Mouse (Mus musculus): ENCODE data around the gene Vamp5. TPM values are rescaled to one million over a fixed set of nuclear protein-coding genes. Genes with fewer than 3 reads are reported as not detected.
A peak's percentile ranks its signal among the peaks of the same experiment; 100 is the strongest.

Gene Vamp5
- polyA plus RNA-seq, 1 experiment from 2014 or later = 21.1 TPM

DNA sequence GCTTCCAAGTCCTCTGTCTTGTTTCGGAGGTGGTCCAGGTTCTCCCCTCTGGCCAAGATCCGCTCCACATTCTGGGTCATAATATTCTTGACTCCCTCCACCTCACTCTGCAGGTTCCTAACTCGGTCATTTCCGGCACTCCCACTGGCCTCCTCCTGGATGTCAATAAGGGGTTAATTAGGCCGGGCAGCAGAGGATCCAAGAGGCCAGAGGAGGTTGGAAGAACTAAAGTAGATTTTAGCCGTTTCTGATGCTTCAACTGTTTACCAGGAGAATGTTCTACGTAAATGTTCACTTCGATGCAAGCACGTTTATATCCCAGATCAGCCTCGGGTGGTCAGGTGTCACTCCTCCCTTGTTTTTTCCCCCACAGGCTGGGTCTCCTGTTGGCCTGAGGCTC, 8.0 kb upstream of the Vamp5 start:
- Histone ChIP-seq H3K4me2 (replicated peaks) (peak overlapping the region; percentile 77), H3K27ac (no peak overlapping the region)

DNA sequence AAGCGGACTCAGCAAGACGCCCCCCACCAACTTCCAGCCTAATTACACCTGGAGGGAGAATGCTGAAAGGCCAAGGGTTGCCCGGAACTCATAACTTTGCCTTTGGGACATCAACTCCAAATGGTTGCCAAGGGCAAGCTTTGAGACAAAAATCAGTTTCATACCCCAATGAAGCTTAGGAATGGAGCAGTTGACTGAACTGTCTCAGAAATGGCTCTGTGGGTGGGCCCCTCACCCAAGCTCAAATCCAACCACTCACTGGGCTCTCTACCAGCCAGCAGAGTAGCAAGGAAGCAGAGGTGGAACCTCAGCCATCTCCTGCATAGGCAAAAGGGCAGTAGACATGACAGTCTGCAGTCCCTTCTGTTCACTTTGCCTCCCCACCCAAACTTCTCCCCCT, 7.5 kb upstream of the Vamp5 start:
- Histone ChIP-seq H3K27me3 (no peaks in the 10 kb centered on the region), H3K4me1 (peaks cover 30% of the 10 kb centered on the region), H3K9ac (no peak overlapping the region), H3K4me3 (no peak overlapping the region), H3K4me2 (replicated peaks) (peak overlapping the region; percentile 77), H3K27ac (no peak overlapping the region), H3K36me3 (peaks cover 31% of the 10 kb centered on the region), H3K9me3 (no peaks in the 10 kb centered on the region)
- ATAC-seq (ENCODE audit: low FRiP score, low read depth) = no peak
- 53% methylated on average over 3 of the region's 3 CpGs for WGBS

More for the DNA sequence above, 8.0 kb upstream of the Vamp5 start:
- Histone ChIP-seq H3K4me3 (peak overlapping the region; percentile 54; the same call in 1 of the 2 replicates), H3K9me3 (no peaks in the 10 kb centered on the region), H3K9ac (no peak overlapping the region), H3K27me3 (no peaks in the 10 kb centered on the region), H3K36me3 (peaks cover 31% of the 10 kb centered on the region), H3K4me1 (peaks cover 30% of the 10 kb centered on the region)
- WGBS = 40% methylated on average over 10 of the region's 10 CpGs
- no peak for ATAC-seq (ENCODE audit: low FRiP score, low read depth)

GRCm38 (mm10) chr6:72386561-72386960, 6.3 kb upstream of the Vamp5 start:
- no peaks in the 10 kb centered on the region for H3K9me3 ChIP-seq
- H3K9ac ChIP-seq = no peak overlapping the region
- no peaks in the 10 kb centered on the region for H3K27me3 ChIP-seq
- H3K4me1 ChIP-seq = peaks cover 30% of the 10 kb centered on the region
- no peak overlapping the region for H3K27ac ChIP-seq
- no peak overlapping the region for H3K4me3 ChIP-seq
- H3K4me2 ChIP-seq (replicated peaks) = no peak overlapping the region
- 86% methylated on average over 2 of the region's 2 CpGs for WGBS
- peaks cover 31% of the 10 kb centered on the region for H3K36me3 ChIP-seq
- no peak for ATAC-seq (ENCODE audit: low FRiP score, low read depth)

DNA sequence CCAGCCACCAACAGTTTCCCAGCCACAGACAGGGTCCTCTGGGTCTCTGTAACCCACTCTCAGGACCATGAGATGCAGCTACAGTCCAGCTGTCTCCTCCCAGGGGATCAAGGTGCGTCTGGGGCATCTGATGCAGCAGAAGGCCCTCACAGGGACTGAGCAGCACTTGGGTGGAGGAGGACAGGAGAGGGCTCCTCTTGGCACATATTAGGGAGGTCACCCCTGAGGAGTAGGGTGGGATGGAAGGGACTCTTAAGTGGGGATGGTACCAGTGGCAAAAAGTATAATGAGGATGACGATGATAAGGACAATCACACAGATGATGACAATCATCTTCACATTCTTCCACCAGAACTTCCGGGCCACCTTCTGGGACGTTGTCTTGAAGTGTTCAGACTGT, 5.0 kb upstream of the Vamp5 start:
- Histone ChIP-seq H3K4me2 (replicated peaks) (no peak overlapping the region), H3K9me3 (no peaks in the 10 kb centered on the region), H3K9ac (no peak overlapping the region), H3K27me3 (peaks cover 1% of the 10 kb centered on the region; the same call in 1 of the 2 replicates), H3K4me1 (peaks cover 25% of the 10 kb centered on the region), H3K36me3 (peaks cover 31% of the 10 kb centered on the region), H3K27ac (no peak overlapping the region), H3K4me3 (no peak overlapping the region)
- no peak for ATAC-seq (ENCODE audit: low FRiP score, low read depth)
- WGBS = 95% methylated on average over 4 of the region's 4 CpGs

- Histone ChIP-seq H3K4me1 (peaks cover 25% of the 10 kb centered on the region), H3K9me3 (no peaks in the 10 kb centered on the region), H3K27me3 (peaks cover 11% of the 10 kb centered on the region; the same call in 1 of the 2 replicates), H3K4me2 (replicated peaks) (no peak overlapping the region), H3K36me3 (peaks cover 31% of the 10 kb centered on the region), H3K9ac (no peak overlapping the region), H3K4me3 (no peak overlapping the region), H3K27ac (no peak overlapping the region)
- no peak for ATAC-seq (ENCODE audit: low FRiP score, low read depth)
- 95% methylated on average over 7 of the region's 7 CpGs for WGBS
These were observed 3.7 kb upstream of the Vamp5 start for GRCm38 (mm10) chr6:72383952-72384351.

- peaks cover 31% of the 10 kb centered on the region for H3K36me3 ChIP-seq
- H3K4me3 ChIP-seq = no peak overlapping the region
- H3K27ac ChIP-seq = no peak overlapping the region
- H3K4me1 ChIP-seq = peaks cover 18% of the 10 kb centered on the region
- no peaks in the 10 kb centered on the region for H3K9me3 ChIP-seq
- no peak overlapping the region for H3K9ac ChIP-seq
- peaks cover 11% of the 10 kb centered on the region; the same call in 1 of the 2 replicates for H3K27me3 ChIP-seq
- WGBS = 83% methylated on average over 6 of the region's 6 CpGs
- no peak overlapping the region for H3K4me2 ChIP-seq (replicated peaks)
- ATAC-seq (ENCODE audit: low FRiP score, low read depth) = no peak
These were observed 3.0 kb upstream of the Vamp5 start for GRCm38 (mm10) chr6:72383142-72383820.

DNA sequence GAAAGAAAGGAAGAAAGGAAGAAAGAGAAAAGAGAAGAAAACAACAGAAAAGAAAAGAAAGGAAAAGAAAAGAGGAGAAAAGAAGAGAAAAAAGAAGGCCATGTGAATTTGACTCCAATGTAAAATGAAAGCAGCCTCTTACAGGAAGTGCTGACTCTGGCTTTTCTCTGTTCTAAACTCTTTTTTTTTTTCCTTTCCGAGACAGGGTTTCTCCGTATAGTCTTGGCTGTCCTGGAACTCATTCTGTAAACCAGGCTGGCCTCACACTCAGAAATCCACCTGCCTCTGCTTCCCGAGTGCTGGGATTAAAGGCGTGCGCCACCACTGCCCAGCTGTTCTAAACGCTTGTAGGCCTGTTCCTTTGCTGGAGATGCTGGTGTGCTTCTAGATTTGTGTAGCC, 2.2 kb upstream of the Vamp5 start:
- no peak overlapping the region for H3K9ac ChIP-seq
- H3K4me2 ChIP-seq (replicated peaks) = no peak overlapping the region
- H3K36me3 ChIP-seq = peaks cover 31% of the 10 kb centered on the region
- no peaks in the 10 kb centered on the region for H3K9me3 ChIP-seq
- no peak for ATAC-seq (ENCODE audit: low FRiP score, low read depth)
- H3K4me1 ChIP-seq = peaks cover 10% of the 10 kb centered on the region
- H3K27ac ChIP-seq = no peak overlapping the region
- no peak overlapping the region for H3K4me3 ChIP-seq
- WGBS = 81% methylated on average over 6 of the region's 6 CpGs
- H3K27me3 ChIP-seq = peaks cover 11% of the 10 kb centered on the region; the same call in 1 of the 2 replicates

DNA sequence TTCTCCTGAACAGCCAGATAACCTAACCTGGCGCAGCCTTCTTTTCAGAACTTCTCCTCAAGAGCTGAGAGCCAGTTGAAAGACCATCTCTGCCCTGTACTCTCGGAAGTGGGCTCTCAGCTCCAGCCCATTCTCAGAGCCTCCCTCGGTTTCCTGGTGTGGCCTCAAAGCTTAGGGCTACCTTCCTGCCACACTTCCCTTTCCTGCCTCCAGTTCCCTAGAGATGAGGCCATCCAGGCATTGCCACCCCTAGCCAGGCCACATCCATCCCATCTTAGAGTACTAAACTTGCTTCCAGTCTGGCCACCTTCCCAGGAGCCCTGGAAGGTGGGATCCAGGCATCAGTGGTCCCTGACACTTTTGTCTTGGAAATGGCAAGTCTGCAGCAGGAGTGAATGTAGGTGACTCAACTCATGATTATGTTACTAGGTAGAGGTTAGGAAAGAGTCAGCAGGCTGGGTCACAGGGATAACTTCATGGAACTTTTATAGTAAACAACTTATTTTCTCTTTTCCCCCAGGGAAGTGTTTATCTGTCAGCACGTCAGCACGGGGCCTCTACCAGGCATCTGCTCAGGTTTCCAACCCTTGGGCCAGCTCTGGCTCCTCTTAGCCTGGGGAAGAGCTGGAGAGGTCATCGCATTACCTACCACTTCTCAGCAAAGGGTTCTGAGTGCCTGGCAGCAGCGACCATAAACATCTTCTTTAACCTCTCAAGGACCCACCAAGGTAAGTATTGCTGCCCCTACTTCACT, 714 bp downstream of the Vamp5 start:
- peak overlapping the region; percentile 81 for H3K4me2 ChIP-seq (replicated peaks)
- 35% methylated on average over 7 of the region's 7 CpGs for WGBS
- H3K9ac ChIP-seq = peak overlapping the region; percentile 73
- H3K36me3 ChIP-seq = peaks cover 8% of the 10 kb centered on the region
- no peaks in the 10 kb centered on the region for H3K9me3 ChIP-seq
- peak overlapping the region; percentile 57 for H3K4me3 ChIP-seq
- peak overlapping the region; percentile 18; the same call in 1 of the 2 replicates for H3K27ac ChIP-seq
- no peak; the same call in 1 of the 2 replicates for ATAC-seq (ENCODE audit: low FRiP score, low read depth)
- peaks cover 11% of the 10 kb centered on the region; the same call in 1 of the 2 replicates for H3K27me3 ChIP-seq
- H3K4me1 ChIP-seq = 0 out of 2 replicates have a peak, but pooled peaks cover 9% of the 10 kb centered on the region

- WGBS = 81% methylated on average over 8 of the region's 8 CpGs
- H3K27ac ChIP-seq = no peak overlapping the region
- 0 out of 2 replicates have a peak, but pooled peaks cover 9% of the 10 kb centered on the region for H3K4me1 ChIP-seq
- H3K9me3 ChIP-seq = no peaks in the 10 kb centered on the region
- H3K4me2 ChIP-seq (replicated peaks) = no peak overlapping the region
- ATAC-seq (ENCODE audit: low FRiP score, low read depth) = no peak
- H3K36me3 ChIP-seq = no peaks in the 10 kb centered on the region
- H3K9ac ChIP-seq = no peak overlapping the region
- peaks cover 11% of the 10 kb centered on the region; the same call in 1 of the 2 replicates for H3K27me3 ChIP-seq
- no peak overlapping the region for H3K4me3 ChIP-seq
These were observed 1.6 kb downstream of the Vamp5 start for GRCm38 (mm10) chr6:72378510-72379234.

DNA sequence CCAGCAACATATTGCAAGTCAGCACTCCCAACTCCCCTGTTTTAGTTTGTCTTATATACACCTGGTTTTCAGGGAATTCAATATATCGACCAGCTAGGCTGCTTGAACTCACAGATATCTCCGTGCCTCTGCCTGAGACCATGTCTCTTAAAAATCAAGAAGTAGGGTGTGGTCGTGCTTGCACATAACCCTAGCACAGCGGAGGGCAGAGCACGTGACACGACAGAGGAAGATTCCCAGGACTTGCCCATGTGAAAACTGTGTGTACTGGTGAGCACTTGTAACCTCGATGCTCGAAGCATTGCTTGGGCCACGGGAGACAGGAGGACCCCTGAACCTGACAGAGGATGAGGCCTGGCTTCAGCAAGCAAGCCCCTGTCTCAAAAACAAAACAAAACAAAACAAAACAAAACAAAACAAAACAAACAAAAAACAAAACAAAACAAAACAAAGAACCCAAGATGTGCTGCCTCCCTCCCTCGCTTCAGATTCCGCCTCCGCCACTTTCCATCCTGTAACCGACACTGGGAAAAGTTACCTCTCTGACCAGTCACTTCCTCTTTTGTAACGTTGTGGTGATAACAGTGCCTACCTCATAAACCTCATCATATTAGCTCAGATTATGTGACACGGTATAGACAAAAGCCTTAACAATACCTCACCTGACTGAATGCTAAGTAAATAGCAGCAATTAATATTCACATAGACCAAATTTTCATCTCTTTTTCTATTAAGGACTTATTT, 5.3 kb downstream of the Vamp5 start:
- Histone ChIP-seq H3K4me3 (no peak overlapping the region), H3K9ac (no peak overlapping the region), H3K27me3 (peaks cover 7% of the 10 kb centered on the region; the same call in 1 of the 2 replicates), H3K4me1 (peaks cover 19% of the 10 kb centered on the region), H3K4me2 (replicated peaks) (no peak overlapping the region), H3K36me3 (no peaks in the 10 kb centered on the region), H3K27ac (no peak overlapping the region), H3K9me3 (no peaks in the 10 kb centered on the region)
- ATAC-seq (ENCODE audit: low FRiP score, low read depth) = no peak
- 81% methylated on average over 15 of the region's 15 CpGs for WGBS

GRCm38 (mm10) chr6:72374206-72374605, 6.1 kb downstream of the Vamp5 start:
- ATAC-seq (ENCODE audit: low FRiP score, low read depth) = no peak
- Histone ChIP-seq H3K27me3 (0 out of 2 replicates have a peak, but pooled peaks cover under 1% of the 10 kb centered on the region), H3K9ac (no peak overlapping the region), H3K4me2 (replicated peaks) (no peak overlapping the region), H3K4me3 (no peak overlapping the region), H3K9me3 (no peaks in the 10 kb centered on the region), H3K27ac (no peak overlapping the region), H3K4me1 (peaks cover 12% of the 10 kb centered on the region), H3K36me3 (no peaks in the 10 kb centered on the region)
- 65% methylated on average over 7 of the region's 7 CpGs for WGBS

Measured in limb, embryonic 13.5 days (tissue).